Mouse (Mus musculus) adrenal gland, adult 2 months (tissue): ENCODE results near the gene Zfp518a. TPM values are rescaled to one million over a fixed set of nuclear protein-coding genes. Genes with fewer than 3 reads are reported as not detected.

Experiments
- microRNA-seq, 2 experiments: library from miRNA; unstranded; fragments of <30 nt; microRNA quantifications; one replicate each; pipeline ENCODE4 v1.2.0; 2021
- polyA plus RNA-seq: library from polyadenylated mRNA; depleted of rRNA; stranded (reverse); fragments of >200 nt; gene quantifications from 2 replicates; pipeline ENCODE4 v1.2.3, GENCODE M21; 2012; rRNA removed
- total RNA-seq, 2 experiments: library from RNA; stranded (reverse); gene quantifications; 2 replicates each; pipeline ENCODE4 v1.2.3; 2021

Zfp518a gene
- total and polyA plus RNA-seq, 3 experiments = 0.21 to 12.4 (median 11.0) TPM

Small RNA genes within 50 kb of the gene (microRNA-seq; reads per million reads assigned to microRNA genes)
- 0 to 0.44 reads per million in 2 experiments for gene Mir8092

Other genes starting within 250 kb of the Zfp518a start
- not detected for gene Cc2d2b, start 146.0 kb upstream of the Zfp518a start, total RNA-seq
- 0.02 TPM in 1 of 2 replicates, not detected in the other for gene Cc2d2b, start 146.0 kb upstream of the Zfp518a start, polyA plus RNA-seq
- gene Ccnj, start 63.4 kb upstream of the Zfp518a start, total RNA-seq = 1 to 10 TPM; 3.9 to 4.9 TPM
- 6.9 and 8.4 TPM in 2 replicates for gene Ccnj, start 63.4 kb upstream of the Zfp518a start, polyA plus RNA-seq
- 1 to 10 TPM; 1.2 to 1.8 TPM for gene Blnk, start 99.8 kb downstream of the Zfp518a start, total RNA-seq
- gene Blnk, start 99.8 kb downstream of the Zfp518a start, polyA plus RNA-seq = 0.96 and 1.3 TPM in 2 replicates
- not detected for gene Dntt, start 134.6 kb downstream of the Zfp518a start, total RNA-seq
- gene Dntt, start 134.6 kb downstream of the Zfp518a start, polyA plus RNA-seq = not detected in 2 replicates
- gene Opalin, start 182.4 kb downstream of the Zfp518a start, total RNA-seq = not detected
- not detected in 2 replicates for gene Opalin, start 182.4 kb downstream of the Zfp518a start, polyA plus RNA-seq